Mouse (Mus musculus): ENCODE data around the gene Fam71a. TPM values are rescaled to one million over a fixed set of nuclear protein-coding genes. Genes with fewer than 3 reads are reported as not detected.

The Fam71a gene
- polyA plus RNA-seq, 1 experiment from 2014 or later, result not detected

GRCm38 (mm10) chr1:191197916-191198315, 33.3 kb upstream of the Fam71a start:
- 49% methylated on average over 7 of the region's 7 CpGs for WGBS
- no peak for ATAC-seq (ENCODE audit: insufficient number of reproducible peaks, insufficient read depth, low FRiP score, low read depth)

GRCm38 (mm10) chr1:191196016-191196415, 31.4 kb upstream of the Fam71a start:
- no peak for ATAC-seq (ENCODE audit: insufficient number of reproducible peaks, insufficient read depth, low FRiP score, low read depth)
- H3K4me2 ChIP-seq (ENCODE audit: low read length), result no peak overlapping the region
- no peaks in the 10 kb centered on the region for H3K4me1 ChIP-seq (ENCODE audit: control insufficient read depth in 2 of 2, insufficient read depth in 2 of 2, low read length in 2 of 2)
- H3K9ac ChIP-seq (ENCODE audit: low read length), result no peak overlapping the region
- no peaks in the 10 kb centered on the region for H3K27me3 ChIP-seq (ENCODE audit: control insufficient read depth, insufficient read depth, low read length)
- H3K36me3 ChIP-seq (ENCODE audit: control insufficient read depth, insufficient read depth, low read length), result no peaks in the 10 kb centered on the region
- WGBS, result 85% methylated on average over 6 of the region's 6 CpGs
- H3K9me3 ChIP-seq (ENCODE audit: control insufficient read depth, low read length), result no peaks in the 10 kb centered on the region
- no peak overlapping the region for H3K4me3 ChIP-seq (ENCODE audit: control insufficient read depth in 1 of 2, insufficient read depth in 1 of 2, low read depth in 1 of 2, low read length in 2 of 2)
- H3K27ac ChIP-seq (replicated peaks in 1 of 2; ENCODE audit: control insufficient read depth in 1 of 2, insufficient read depth in 1 of 2, low read depth in 2 of 2, low read length in 2 of 2), result no peak overlapping the region

More at GRCm38 (mm10) chr1:191197916-191198315, 33.3 kb upstream of the Fam71a start:
- H3K27me3 ChIP-seq (ENCODE audit: control insufficient read depth, insufficient read depth, low read length), result no peaks in the 10 kb centered on the region
- H3K9me3 ChIP-seq (ENCODE audit: control insufficient read depth, low read length), result no peaks in the 10 kb centered on the region
- H3K36me3 ChIP-seq (ENCODE audit: control insufficient read depth, insufficient read depth, low read length), result no peaks in the 10 kb centered on the region
- no peaks in the 10 kb centered on the region for H3K4me1 ChIP-seq (ENCODE audit: control insufficient read depth in 2 of 2, insufficient read depth in 2 of 2, low read length in 2 of 2)
- no peak overlapping the region for H3K27ac ChIP-seq (replicated peaks in 1 of 2; ENCODE audit: control insufficient read depth in 1 of 2, insufficient read depth in 1 of 2, low read depth in 2 of 2, low read length in 2 of 2)
- H3K4me3 ChIP-seq (ENCODE audit: control insufficient read depth in 1 of 2, insufficient read depth in 1 of 2, low read depth in 1 of 2, low read length in 2 of 2), result no peak overlapping the region
- H3K9ac ChIP-seq (ENCODE audit: low read length), result no peak overlapping the region
- no peak overlapping the region for H3K4me2 ChIP-seq (ENCODE audit: low read length)

GRCm38 (mm10) chr1:191193657-191194424, 29.2 kb upstream of the Fam71a start:
- Histone ChIP-seq H3K4me2 (ENCODE audit: low read length) (no peak overlapping the region), H3K27ac (replicated peaks in 1 of 2; ENCODE audit: control insufficient read depth in 1 of 2, insufficient read depth in 1 of 2, low read depth in 2 of 2, low read length in 2 of 2) (no peak overlapping the region), H3K9me3 (ENCODE audit: control insufficient read depth, low read length) (no peaks in the 10 kb centered on the region), H3K4me1 (ENCODE audit: control insufficient read depth in 2 of 2, insufficient read depth in 2 of 2, low read length in 2 of 2) (no peaks in the 10 kb centered on the region), H3K4me3 (ENCODE audit: control insufficient read depth in 1 of 2, insufficient read depth in 1 of 2, low read depth in 1 of 2, low read length in 2 of 2) (no peak overlapping the region), H3K36me3 (ENCODE audit: control insufficient read depth, insufficient read depth, low read length) (no peaks in the 10 kb centered on the region), H3K27me3 (ENCODE audit: control insufficient read depth, insufficient read depth, low read length) (no peaks in the 10 kb centered on the region; the same call in 1 of the 2 replicates), H3K9ac (ENCODE audit: low read length) (no peak overlapping the region)
- WGBS, result 37% methylated on average over 14 of the region's 14 CpGs
- no peak for ATAC-seq (ENCODE audit: insufficient number of reproducible peaks, insufficient read depth, low FRiP score, low read depth)

GRCm38 (mm10) chr1:191192751-191193150, 28.1 kb upstream of the Fam71a start:
- Histone ChIP-seq H3K9ac (ENCODE audit: low read length) (no peak overlapping the region), H3K4me3 (ENCODE audit: control insufficient read depth in 1 of 2, insufficient read depth in 1 of 2, low read depth in 1 of 2, low read length in 2 of 2) (no peak overlapping the region), H3K4me2 (ENCODE audit: low read length) (no peak overlapping the region), H3K27ac (replicated peaks in 1 of 2; ENCODE audit: control insufficient read depth in 1 of 2, insufficient read depth in 1 of 2, low read depth in 2 of 2, low read length in 2 of 2) (no peak overlapping the region), H3K36me3 (ENCODE audit: control insufficient read depth, insufficient read depth, low read length) (no peaks in the 10 kb centered on the region), H3K27me3 (ENCODE audit: control insufficient read depth, insufficient read depth, low read length) (no peaks in the 10 kb centered on the region; the same call in 1 of the 2 replicates), H3K4me1 (ENCODE audit: control insufficient read depth in 2 of 2, insufficient read depth in 2 of 2, low read length in 2 of 2) (no peaks in the 10 kb centered on the region), H3K9me3 (ENCODE audit: control insufficient read depth, low read length) (no peaks in the 10 kb centered on the region)
- WGBS, result 83% methylated on average over 6 of the region's 6 CpGs
- ATAC-seq (ENCODE audit: insufficient number of reproducible peaks, insufficient read depth, low FRiP score, low read depth), result no peak

GRCm38 (mm10) chr1:191192213-191192612, 27.6 kb upstream of the Fam71a start:
- H3K4me1 ChIP-seq (ENCODE audit: control insufficient read depth in 2 of 2, insufficient read depth in 2 of 2, low read length in 2 of 2), result no peaks in the 10 kb centered on the region
- H3K9me3 ChIP-seq (ENCODE audit: control insufficient read depth, low read length), result no peaks in the 10 kb centered on the region
- H3K4me2 ChIP-seq (ENCODE audit: low read length), result no peak overlapping the region
- ATAC-seq (ENCODE audit: insufficient number of reproducible peaks, insufficient read depth, low FRiP score, low read depth), result no peak
- no peaks in the 10 kb centered on the region for H3K36me3 ChIP-seq (ENCODE audit: control insufficient read depth, insufficient read depth, low read length)
- no peak overlapping the region for H3K27ac ChIP-seq (replicated peaks in 1 of 2; ENCODE audit: control insufficient read depth in 1 of 2, insufficient read depth in 1 of 2, low read depth in 2 of 2, low read length in 2 of 2)
- no peaks in the 10 kb centered on the region; the same call in 1 of the 2 replicates for H3K27me3 ChIP-seq (ENCODE audit: control insufficient read depth, insufficient read depth, low read length)
- no peak overlapping the region for H3K9ac ChIP-seq (ENCODE audit: low read length)
- 64% methylated on average over 6 of the region's 6 CpGs for WGBS
- H3K4me3 ChIP-seq (ENCODE audit: control insufficient read depth in 1 of 2, insufficient read depth in 1 of 2, low read depth in 1 of 2, low read length in 2 of 2), result no peak overlapping the region

GRCm38 (mm10) chr1:191189671-191190372, 25.2 kb upstream of the Fam71a start:
- H3K9ac ChIP-seq (ENCODE audit: low read length), result no peak overlapping the region

GRCm38 (mm10) chr1:191186386-191186770, 21.8 kb upstream of the Fam71a start:
- 9% methylated on average over 7 of the region's 7 CpGs for WGBS
- ATAC-seq (ENCODE audit: insufficient number of reproducible peaks, insufficient read depth, low FRiP score, low read depth), result no peak
- peaks cover 9% of the 10 kb centered on the region for H3K27me3 ChIP-seq (ENCODE audit: control insufficient read depth, insufficient read depth, low read length)
- H3K36me3 ChIP-seq (ENCODE audit: control insufficient read depth, insufficient read depth, low read length), result no peaks in the 10 kb centered on the region
- H3K9ac ChIP-seq (ENCODE audit: low read length), result no peak overlapping the region
- H3K4me2 ChIP-seq (ENCODE audit: low read length), result peak overlapping the region; percentile 94
- H3K4me3 ChIP-seq (ENCODE audit: control insufficient read depth in 1 of 2, insufficient read depth in 1 of 2, low read depth in 1 of 2, low read length in 2 of 2), result peak overlapping the region in 1 of 2 experiments; percentile 73; a peak in 1 of 4 replicates
- H3K9me3 ChIP-seq (ENCODE audit: control insufficient read depth, low read length), result no peaks in the 10 kb centered on the region
- no peak overlapping the region; a peak in 1 of 4 replicates for H3K27ac ChIP-seq (replicated peaks in 1 of 2; ENCODE audit: control insufficient read depth in 1 of 2, insufficient read depth in 1 of 2, low read depth in 2 of 2, low read length in 2 of 2)
- peaks cover 27 to 34% of the 10 kb centered on the region in 2 experiments for H3K4me1 ChIP-seq (ENCODE audit: control insufficient read depth in 2 of 2, insufficient read depth in 2 of 2, low read length in 2 of 2)

More at GRCm38 (mm10) chr1:191189671-191190372, 25.2 kb upstream of the Fam71a start:
- no peak for ATAC-seq (ENCODE audit: insufficient number of reproducible peaks, insufficient read depth, low FRiP score, low read depth)
- no peaks in the 10 kb centered on the region for H3K9me3 ChIP-seq (ENCODE audit: control insufficient read depth, low read length)
- peaks cover 15 to 18% of the 10 kb centered on the region in 2 experiments for H3K4me1 ChIP-seq (ENCODE audit: control insufficient read depth in 2 of 2, insufficient read depth in 2 of 2, low read length in 2 of 2)
- WGBS, result 42% methylated on average over 6 of the region's 6 CpGs
- H3K4me3 ChIP-seq (ENCODE audit: control insufficient read depth in 1 of 2, insufficient read depth in 1 of 2, low read depth in 1 of 2, low read length in 2 of 2), result no peak overlapping the region
- H3K4me2 ChIP-seq (ENCODE audit: low read length), result no peak overlapping the region
- peaks cover 4% of the 10 kb centered on the region for H3K27me3 ChIP-seq (ENCODE audit: control insufficient read depth, insufficient read depth, low read length)
- no peak overlapping the region for H3K27ac ChIP-seq (replicated peaks in 1 of 2; ENCODE audit: control insufficient read depth in 1 of 2, insufficient read depth in 1 of 2, low read depth in 2 of 2, low read length in 2 of 2)
- no peaks in the 10 kb centered on the region for H3K36me3 ChIP-seq (ENCODE audit: control insufficient read depth, insufficient read depth, low read length)

All from heart, embryonic 14.5 days (tissue).